Mouse (Mus musculus) stomach, postnatal 0 days (tissue): ENCODE measurements at regions not wholly inside any gene's neighbourhood (a gene's known extent, or its start where the extent isn't known, plus 50 kb on each side); places are given as distances from the start of the nearest gene placed in this dataset.

Experiments
- ATAC-seq: fragments of 200-750 bp; cut with Nextera tagmentation; 2 replicates; pipeline ENCODE4 v1.8.0; 2017; ENCODE audit not compliant: low FRiP score, low TSS enrichment
- DNase-seq: peaks from one replicate; pipeline ENCODE4 v3.0.0-alpha.2; 2016; ENCODE audit warnings: low spot score
- H3K27ac ChIP-seq: fragments of 300-500 bp; sonication (generic); replicated peaks from 2 replicates; pipeline ENCODE4 v1.5.1; 2014; ENCODE audit warnings: mild to moderate bottlenecking, control low read depth
- H3K27me3 ChIP-seq: fragments of 300-500 bp; sonication (generic); 2 replicates; pipeline ENCODE4 v1.6.1; 2014; ENCODE audit warnings: low read length; ENCODE audit not compliant: control insufficient read depth, insufficient read depth
- H3K36me3 ChIP-seq: fragments of 300-500 bp; sonication (generic); 2 replicates; pipeline ENCODE4 v1.6.1; 2014; ENCODE audit warnings: low read length, mixed read lengths; ENCODE audit not compliant: control insufficient read depth, insufficient read depth
- H3K4me1 ChIP-seq: fragments of 300-500 bp; sonication (generic); replicated peaks from 2 replicates; pipeline ENCODE4 v1.6.1; 2014; ENCODE audit warnings: antibody characterized with exemption; ENCODE audit not compliant: control insufficient read depth, insufficient read depth
- H3K4me2 ChIP-seq: fragments of 300-500 bp; sonication (generic); replicated peaks from 2 replicates; pipeline ENCODE4 v1.6.1; 2014; ENCODE audit warnings: low read depth, mild to moderate bottlenecking, control low read depth, moderate library complexity
- H3K4me3 ChIP-seq: fragments of 300-500 bp; sonication (generic); 2 replicates; pipeline ENCODE4 v1.5.1; 2014; ENCODE audit warnings: low read depth, low read length, control low read depth
- H3K9ac ChIP-seq: fragments of 300-500 bp; sonication (generic); 2 replicates; pipeline ENCODE4 v1.6.1; 2014; ENCODE audit warnings: mild to moderate bottlenecking, low read length, control low read depth, mixed read lengths
- H3K9me3 ChIP-seq: fragments of 300-500 bp; sonication (generic); 2 replicates; pipeline ENCODE4 v1.6.1; 2016; ENCODE audit warnings: low read length; ENCODE audit not compliant: control insufficient read depth
- CTCF ChIP-seq: IDR thresholded peaks from 2 replicates; pipeline ENCODE4 v1.5.1; 2016; ENCODE audit warnings: antibody characterized with exemption, low read depth, mild to moderate bottlenecking, moderate library complexity
- EP300 ChIP-seq: optimal IDR thresholded peaks from 2 replicates; pipeline ENCODE3; 2016; ENCODE audit warnings: antibody characterized with exemption
- WGBS: fragments of 180-500 bp; shearing (Covaris S2); extraction: QIAGEN DNeasy Blood & Tissue Kit; methylation state at CpG from one replicate; pipeline ENCODE4 v1.1.7; 2014; 5-methylcytosine and 5-hydroxymethylcytosine counted together

DNA sequence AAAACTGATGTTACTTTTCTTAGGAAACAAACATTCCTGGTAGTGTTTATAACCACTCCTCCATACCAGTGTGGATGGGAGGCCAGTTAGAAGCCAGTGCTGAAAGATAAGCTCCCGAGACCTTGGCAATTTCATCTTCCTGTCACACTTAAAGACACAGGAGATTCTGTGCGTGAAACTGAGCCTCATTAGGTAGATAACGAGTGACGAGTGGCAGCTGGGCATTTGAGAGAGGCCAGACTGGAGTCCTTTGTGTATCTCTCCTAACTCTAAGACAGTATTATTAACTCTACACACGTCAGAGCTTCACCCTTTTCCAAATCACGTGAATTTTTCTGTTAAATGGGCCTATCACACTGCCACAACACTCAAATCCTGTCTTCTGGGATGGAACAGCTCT is 112.1 kb downstream of the 1190002N15Rik start:
- WGBS, result 45% methylated on average over 6 of the region's 6 CpGs
- H3K9ac ChIP-seq, result no peak overlapping the region

DNA sequence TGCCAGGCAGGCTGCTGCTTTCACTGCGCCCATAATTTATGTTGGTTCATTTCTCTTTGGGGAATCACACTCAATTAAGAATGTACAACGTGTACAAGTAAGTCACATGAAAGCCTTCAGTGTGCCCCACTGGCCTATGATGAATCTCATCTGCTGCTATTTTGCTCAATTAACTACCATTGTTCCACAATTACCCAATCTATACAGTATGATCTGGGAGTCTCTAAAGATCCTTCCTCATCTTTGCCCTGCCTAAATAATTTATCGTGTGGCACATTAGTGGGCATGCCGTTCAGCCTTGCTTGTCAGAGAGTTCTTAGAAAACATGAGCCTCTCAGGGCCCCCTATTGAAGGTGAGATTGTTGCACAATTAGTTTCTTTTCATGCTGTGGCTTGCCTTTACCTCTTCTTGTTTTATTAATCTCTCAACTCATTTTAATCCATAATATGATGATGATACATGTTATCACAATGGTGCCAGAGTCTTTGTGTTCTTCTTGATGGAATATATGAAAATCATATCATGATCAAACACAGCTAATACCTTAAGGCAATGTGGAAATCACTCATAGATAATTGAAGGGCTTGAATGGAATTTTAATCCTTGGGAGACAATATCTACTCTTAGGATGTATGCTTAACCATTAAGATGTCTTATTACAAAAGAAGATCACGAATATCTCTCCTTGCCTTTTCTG is 113.3 kb downstream of the 1190002N15Rik start:
- Histone ChIP-seq H3K27ac (no peak overlapping the region), H3K4me1 (no peaks in the 10 kb centered on the region; the same call in 1 of the 2 replicates), H3K4me3 (no peak overlapping the region), H3K4me2 (no peak overlapping the region), H3K27me3 (no peaks in the 10 kb centered on the region), H3K36me3 (no peaks in the 10 kb centered on the region), H3K9me3 (no peaks in the 10 kb centered on the region), H3K9ac (no peak overlapping the region)
- DNase-seq (no peak), ATAC-seq (no peak)
- TF ChIP-seq CTCF (no peak), EP300 (no peak)
- 56% methylated on average over 5 of the region's 5 CpGs for WGBS

More for the DNA sequence above, 112.1 kb downstream of the 1190002N15Rik start:
- H3K4me3 ChIP-seq, result no peak overlapping the region
- TF ChIP-seq EP300 (no peak), CTCF (no peak)
- no peaks in the 10 kb centered on the region; the same call in 1 of the 2 replicates for H3K4me1 ChIP-seq
- no peak for ATAC-seq
- H3K9me3 ChIP-seq, result no peaks in the 10 kb centered on the region
- no peak overlapping the region for H3K4me2 ChIP-seq
- no peaks in the 10 kb centered on the region for H3K27me3 ChIP-seq
- no peaks in the 10 kb centered on the region for H3K36me3 ChIP-seq
- H3K27ac ChIP-seq, result no peak overlapping the region
- DNase-seq, result no peak

DNA sequence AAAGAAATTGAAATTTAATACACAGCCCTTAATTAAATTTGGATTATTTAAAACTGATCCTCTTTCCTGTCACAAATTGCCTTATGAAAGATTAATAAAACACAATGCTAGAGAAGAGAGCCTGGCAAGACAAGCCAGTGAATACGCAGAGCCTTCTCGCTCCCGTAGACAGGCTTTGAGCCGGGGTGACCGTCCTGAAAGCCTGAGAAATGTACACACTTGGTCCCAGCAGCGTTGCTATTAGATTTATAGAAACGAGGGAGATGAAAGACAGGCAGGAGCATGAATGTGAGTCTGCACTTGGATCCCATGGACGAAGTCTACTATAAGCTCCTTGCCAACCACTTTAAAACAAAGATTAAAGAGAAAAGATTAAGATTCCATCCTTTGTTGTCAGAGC is 127.3 kb downstream of the 1190002N15Rik start:
- Histone ChIP-seq H3K36me3 (no peaks in the 10 kb centered on the region), H3K27ac (no peak overlapping the region), H3K4me3 (no peak overlapping the region), H3K4me1 (no peaks in the 10 kb centered on the region), H3K9ac (no peak overlapping the region), H3K27me3 (no peaks in the 10 kb centered on the region), H3K4me2 (no peak overlapping the region), H3K9me3 (no peaks in the 10 kb centered on the region)
- WGBS, result 28% methylated on average over 8 of the region's 8 CpGs
- TF ChIP-seq EP300, result no peak
- TF ChIP-seq CTCF, result no peak
- DNase-seq, result no peak
- ATAC-seq, result no peak

GRCm38 (mm10) chr9:94410042-94410441 is 127.8 kb downstream of the 1190002N15Rik start:
- no peak for DNase-seq
- 43% methylated on average over 3 of the region's 3 CpGs for WGBS
- no peaks in the 10 kb centered on the region for H3K9me3 ChIP-seq

GRCm38 (mm10) chr9:94408635-94409323 is 129.1 kb downstream of the 1190002N15Rik start:
- Histone ChIP-seq H3K4me3 (no peak overlapping the region), H3K4me1 (no peaks in the 10 kb centered on the region), H3K27me3 (no peaks in the 10 kb centered on the region), H3K36me3 (no peaks in the 10 kb centered on the region), H3K27ac (no peak overlapping the region), H3K9me3 (no peaks in the 10 kb centered on the region), H3K9ac (no peak overlapping the region), H3K4me2 (no peak overlapping the region)
- ATAC-seq (peak; percentile 83), DNase-seq (no peak)
- 29% methylated on average over 7 of the region's 7 CpGs for WGBS
- TF ChIP-seq EP300 (no peak), CTCF (no peak)

More at GRCm38 (mm10) chr9:94410042-94410441, 127.8 kb downstream of the 1190002N15Rik start:
- no peak overlapping the region for H3K27ac ChIP-seq
- no peak overlapping the region for H3K4me2 ChIP-seq
- H3K4me1 ChIP-seq, result no peaks in the 10 kb centered on the region
- H3K27me3 ChIP-seq, result no peaks in the 10 kb centered on the region
- no peak for ATAC-seq
- H3K4me3 ChIP-seq, result no peak overlapping the region
- H3K9ac ChIP-seq, result no peak overlapping the region
- H3K36me3 ChIP-seq, result no peaks in the 10 kb centered on the region
- TF ChIP-seq EP300 (no peak), CTCF (no peak)

- 93% methylated on average over 10 of the region's 10 CpGs for WGBS
- H3K4me1 ChIP-seq, result no peaks in the 10 kb centered on the region
- no peaks in the 10 kb centered on the region for H3K27me3 ChIP-seq
- no peaks in the 10 kb centered on the region for H3K36me3 ChIP-seq
- no peak for TF ChIP-seq EP300
- TF ChIP-seq CTCF, result no peak
- no peak for ATAC-seq
- H3K27ac ChIP-seq, result no peak overlapping the region
- no peak for DNase-seq
- no peaks in the 10 kb centered on the region for H3K9me3 ChIP-seq
- H3K4me3 ChIP-seq, result no peak overlapping the region
- no peak overlapping the region for H3K9ac ChIP-seq
- H3K4me2 ChIP-seq, result no peak overlapping the region
Measured at GRCm38 (mm10) chr9:94407671-94408070, 130.2 kb downstream of the 1190002N15Rik start.
